Mouse (Mus musculus): Measurements from ENCODE around the gene Slc22a20.
A peak's percentile ranks its signal among the peaks of the same experiment; 100 is the strongest.

The Slc22a20 gene

DNA sequence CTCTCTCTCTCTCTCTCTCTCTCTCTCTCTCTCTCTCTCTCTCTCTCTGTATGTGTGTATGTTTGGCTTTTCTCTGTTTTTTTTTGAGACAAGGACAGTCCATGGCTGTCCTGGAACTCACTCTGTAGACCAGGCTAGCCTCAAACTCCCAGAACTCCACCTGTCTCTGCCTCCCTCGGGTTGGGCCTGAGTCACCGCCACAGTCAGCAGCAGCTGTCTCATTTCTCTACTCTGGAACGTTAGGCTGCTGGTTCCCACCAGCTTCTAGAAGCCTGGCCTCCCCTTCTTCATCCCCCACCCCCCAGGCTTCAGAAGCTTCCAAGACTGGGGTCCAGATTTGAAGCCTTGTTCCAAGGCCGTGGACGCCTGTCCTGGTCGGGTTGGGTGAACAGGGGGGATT, 3.6 kb upstream of the Slc22a20 start:
- no peak for DNase-seq (ENCODE audit: low spot score)

- DNase-seq (ENCODE audit: low spot score) = peak; percentile 26
Observed at GRCm38 (mm10) chr19:5988815-5989452, 3.0 kb upstream of the Slc22a20 start.

GRCm38 (mm10) chr19:5988027-5988814, 2.3 kb upstream of the Slc22a20 start:
- no peak for DNase-seq (ENCODE audit: low spot score)

DNA sequence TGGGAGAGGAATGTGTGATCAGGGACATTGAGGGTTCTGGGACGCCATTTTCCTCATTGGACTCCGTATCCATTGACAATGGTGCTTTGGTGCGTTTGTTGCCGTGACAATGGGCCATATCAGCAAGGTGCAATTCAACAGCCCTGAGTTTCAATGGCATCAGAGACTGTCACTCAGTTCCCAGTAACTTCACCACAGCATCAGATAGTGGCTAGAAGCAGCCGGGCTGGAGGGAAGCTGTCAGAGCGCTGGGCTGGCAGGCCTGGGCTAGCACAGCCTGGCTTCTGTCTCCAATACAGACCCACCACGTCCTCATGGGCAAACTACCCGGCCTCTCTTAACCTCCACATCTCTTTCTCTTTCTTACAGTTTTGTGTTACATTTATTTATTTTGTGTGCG, 5.5 kb downstream of the Slc22a20 start:
- no peak for DNase-seq (ENCODE audit: low spot score)

GRCm38 (mm10) chr19:5977717-5978116, 8.2 kb downstream of the Slc22a20 start:
- DNase-seq (ENCODE audit: low spot score) = no peak

- DNase-seq (ENCODE audit: low spot score) = no peak
Observed at GRCm38 (mm10) chr19:5975676-5976075, 10.3 kb downstream of the Slc22a20 start.

GRCm38 (mm10) chr19:5975112-5975511, 10.8 kb downstream of the Slc22a20 start:
- DNase-seq (ENCODE audit: low spot score) = no peak

DNA sequence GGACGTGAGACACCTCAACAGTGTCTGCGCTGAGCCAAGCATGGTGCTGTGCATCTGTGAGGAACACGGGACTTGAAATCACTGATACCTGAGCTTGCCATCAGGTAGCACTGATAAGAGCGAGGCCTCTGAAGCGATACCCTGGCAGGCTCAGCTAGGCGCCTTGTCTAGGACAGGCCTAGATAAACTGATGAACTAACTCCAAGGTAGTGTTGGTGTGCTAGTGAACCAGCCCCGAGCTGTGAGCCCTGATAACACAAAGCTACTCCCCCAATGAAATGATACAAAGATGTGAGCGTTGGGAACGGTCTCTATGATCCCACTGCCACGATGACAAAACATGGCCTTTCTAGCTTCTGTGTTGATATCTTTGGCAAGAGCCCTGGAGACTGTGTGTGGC, 18.3 kb downstream of the Slc22a20 start:
- DNase-seq (ENCODE audit: low spot score) = no peak

- no peak for DNase-seq (ENCODE audit: low spot score)
Observed at GRCm38 (mm10) chr19:5966786-5967185, 19.2 kb downstream of the Slc22a20 start.

DNA sequence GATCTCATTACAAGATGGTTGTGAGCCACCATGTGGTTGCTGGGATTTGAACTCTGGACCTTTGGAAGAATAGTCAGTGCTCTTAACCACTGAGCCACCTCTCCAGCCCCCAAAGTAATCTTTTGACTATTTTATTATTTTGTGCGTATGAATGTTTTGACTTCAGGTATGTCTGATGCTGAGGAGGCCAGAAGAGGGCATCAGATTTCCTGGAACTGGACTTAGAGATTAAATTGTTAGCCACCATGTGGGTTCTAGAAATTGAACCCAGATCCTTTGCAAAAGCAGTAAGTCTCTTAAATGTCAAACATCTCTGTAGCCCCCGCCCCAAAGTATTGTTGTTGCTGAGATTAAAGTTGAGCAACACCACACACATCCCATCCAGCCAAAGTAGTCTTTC, 20.0 kb downstream of the Slc22a20 start:
- DNase-seq (ENCODE audit: low spot score) = no peak

- DNase-seq (ENCODE audit: low spot score) = no peak
Observed at GRCm38 (mm10) chr19:5965280-5965679, 20.7 kb downstream of the Slc22a20 start.

GRCm38 (mm10) chr19:5964804-5965203, 21.1 kb downstream of the Slc22a20 start:
- DNase-seq (ENCODE audit: low spot score) = no peak

- DNase-seq (ENCODE audit: low spot score) = peak; percentile 66
Observed at GRCm38 (mm10) chr19:5963883-5964562, 21.9 kb downstream of the Slc22a20 start, which contains the start of gene Pola2. Pola2 (minus strand) TSS chr19:5964202.

GRCm38 (mm10) chr19:5962651-5963050, 23.3 kb downstream of the Slc22a20 start:
- DNase-seq (ENCODE audit: low spot score) = no peak

DNA sequence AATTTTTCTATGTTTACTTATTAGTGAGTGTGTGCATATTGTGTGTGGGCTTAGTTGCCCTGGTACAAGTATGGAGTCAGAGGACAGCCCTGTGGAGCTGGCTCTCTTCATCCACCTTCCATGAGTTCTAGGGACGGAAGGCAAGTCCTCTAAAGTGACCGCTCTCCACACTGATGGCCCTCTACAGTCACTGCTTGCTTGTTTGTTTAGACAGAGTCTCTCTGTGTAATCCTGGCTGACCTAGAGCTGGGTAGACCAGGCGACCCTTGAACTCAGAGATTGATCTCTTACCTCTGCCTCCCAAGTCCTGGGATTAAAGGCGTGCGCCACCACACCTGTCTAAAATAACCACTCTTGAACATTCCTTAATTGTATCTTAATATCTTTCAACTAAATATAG, 28.6 kb downstream of the Slc22a20 start:
- no peak for DNase-seq (ENCODE audit: low spot score)

DNA sequence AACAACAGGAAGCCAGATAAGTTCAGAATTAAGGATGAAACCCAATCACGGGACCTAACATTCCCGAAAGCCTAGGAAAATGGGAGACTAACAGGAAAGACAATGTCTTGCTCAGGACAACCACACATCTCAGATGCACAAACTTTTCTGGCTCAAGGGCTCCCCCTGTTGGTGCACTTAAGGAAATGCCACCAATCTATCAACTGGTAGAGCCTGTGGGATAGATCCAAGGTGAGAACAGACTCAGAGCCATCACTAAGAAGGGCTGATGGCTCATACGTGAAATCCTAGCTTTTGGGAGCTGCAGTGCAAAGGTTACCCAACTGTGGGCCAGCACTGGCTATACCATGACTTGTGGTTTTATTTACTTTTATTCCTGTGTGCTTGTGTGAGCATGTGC, 29.3 kb downstream of the Slc22a20 start:
- DNase-seq (ENCODE audit: low spot score) = no peak

DNA sequence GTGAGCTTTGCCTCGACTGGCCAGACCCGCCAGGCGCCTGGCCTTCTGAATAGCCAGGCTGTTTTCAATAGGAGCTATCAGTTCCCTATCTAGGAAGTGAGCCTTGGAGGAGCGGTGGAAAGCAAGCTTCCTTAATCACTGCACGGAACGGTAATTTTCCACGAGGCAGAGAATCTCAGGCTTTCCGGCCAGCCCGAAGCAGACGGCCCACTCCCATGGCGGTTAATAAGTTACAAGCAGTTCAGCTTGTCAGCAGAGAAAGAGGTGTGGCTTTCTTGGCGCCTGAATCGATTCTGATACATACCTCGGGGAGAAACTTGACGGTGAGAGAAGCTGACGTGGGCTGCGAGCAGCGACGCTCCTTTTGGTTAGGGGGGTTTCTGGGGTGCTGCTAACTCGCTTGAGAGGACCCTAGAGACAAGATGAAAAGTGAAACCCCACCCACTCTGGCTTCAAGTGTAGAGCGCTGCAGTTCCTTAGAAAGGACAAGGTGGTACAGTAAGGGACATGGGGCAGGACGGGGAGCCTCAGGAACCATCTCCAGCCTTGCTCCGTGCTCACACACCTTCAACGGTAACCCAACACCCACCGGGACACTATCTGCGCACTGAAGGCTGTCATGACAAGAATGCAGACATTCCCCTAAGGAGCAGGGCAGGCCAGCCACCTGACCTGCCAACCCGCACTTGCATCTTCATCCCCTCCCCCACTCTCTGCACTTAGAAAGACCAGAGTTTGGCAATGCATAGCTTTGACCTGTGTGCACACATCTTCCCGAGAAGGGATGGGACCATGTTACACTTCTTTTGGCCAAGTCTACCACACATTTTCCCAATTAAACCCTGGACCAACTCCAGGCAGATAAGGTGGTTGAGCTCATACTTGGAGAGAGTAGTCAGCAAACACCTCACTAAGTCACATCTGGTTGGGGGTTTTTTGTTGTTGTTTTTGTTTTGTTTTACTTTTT, 30.0 kb downstream of the Slc22a20 start:
- no peak for DNase-seq (ENCODE audit: low spot score)

GRCm38 (mm10) chr19:5954936-5955335, 31.0 kb downstream of the Slc22a20 start:
- DNase-seq (ENCODE audit: low spot score) = no peak

DNA sequence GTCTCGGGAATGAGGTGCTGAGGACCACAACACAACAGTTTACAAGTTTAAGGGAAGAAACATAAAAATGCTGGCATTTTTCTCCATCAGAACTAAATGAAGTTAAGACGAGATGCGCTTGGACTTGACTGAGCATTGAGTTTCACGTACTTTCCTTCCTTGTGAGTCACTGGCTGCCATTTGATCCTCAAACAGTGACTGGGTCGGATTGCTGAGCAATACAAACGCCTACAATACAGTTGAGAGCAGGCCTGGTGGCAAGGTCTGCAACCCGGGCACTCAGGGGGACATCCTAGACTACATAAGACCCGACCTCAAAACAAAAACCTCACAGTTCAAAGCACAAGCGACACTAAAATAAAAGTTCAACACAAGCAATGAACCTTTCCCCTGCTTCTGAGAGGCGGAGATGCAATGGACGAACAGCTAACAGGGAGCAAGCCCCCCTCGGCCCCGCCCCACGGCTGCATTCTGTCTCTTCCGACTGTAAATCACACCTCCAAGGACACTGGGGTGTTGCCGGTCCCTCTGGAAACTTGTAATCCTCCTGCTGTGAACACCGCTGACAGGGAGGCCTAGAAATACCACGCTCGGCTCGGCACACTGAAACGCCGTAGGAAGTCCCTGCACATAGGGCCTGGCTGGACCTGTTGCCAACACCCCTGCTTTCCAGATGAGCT, 31.8 kb downstream of the Slc22a20 start:
- DNase-seq (ENCODE audit: low spot score) = no peak

GRCm38 (mm10) chr19:5953201-5953770, 32.7 kb downstream of the Slc22a20 start:
- DNase-seq (ENCODE audit: low spot score) = no peak

All from left cerebral cortex, adult 11 months (tissue).